Mouse (Mus musculus): ENCODE measurements at regions not wholly inside any gene's neighbourhood (a gene's known extent, or its start where the extent isn't known, plus 50 kb on each side); places are given as distances from the start of the nearest gene placed in this dataset.
"Not testable (repeated sequence)": the region's sequence is repeated elsewhere in the genome, so short reads cannot be mapped to it uniquely, and the experiment has no call there.

DNA sequence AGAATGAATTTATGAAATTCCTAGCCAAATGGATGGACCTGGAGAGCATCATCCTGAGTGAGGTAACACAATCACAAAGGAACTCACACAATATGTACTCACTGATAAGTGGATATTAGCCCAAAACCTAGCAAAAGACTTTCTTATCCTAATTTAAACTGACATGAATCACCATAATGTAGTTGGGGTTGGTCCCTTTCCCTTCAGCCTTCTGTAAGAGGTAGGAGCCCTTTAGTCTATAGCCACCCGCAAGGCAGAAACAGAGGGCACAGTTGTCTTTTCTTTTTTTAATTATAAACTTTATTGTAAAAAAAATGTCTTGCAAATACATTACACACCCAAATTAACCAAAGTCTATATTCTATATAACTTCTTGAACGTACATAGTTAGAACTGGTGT is 81.3 kb downstream of the Ogfrl1 start:
- DNase-seq, result not testable (repeated sequence)

DNA sequence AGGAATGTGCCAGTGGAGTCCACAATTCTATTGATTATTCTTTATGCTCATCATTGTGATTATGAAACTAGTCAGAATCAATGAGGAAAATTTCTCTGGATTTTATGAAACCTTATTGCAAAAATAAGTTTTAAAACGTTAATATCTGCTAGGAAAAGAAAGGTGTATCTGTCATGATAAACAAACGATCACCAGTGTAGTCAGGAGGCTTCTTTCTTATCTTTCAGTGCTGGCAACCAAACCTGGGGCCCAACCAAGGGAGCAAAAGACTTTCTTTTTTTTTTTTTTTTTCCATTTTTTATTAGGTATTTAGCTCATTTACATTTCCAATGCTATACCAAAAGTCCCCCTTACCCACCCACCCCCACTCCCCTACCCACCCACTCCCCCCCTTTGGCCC is 82.7 kb downstream of the Ogfrl1 start:
- intact Hi-C loops (cut with DNase I); DNase-seq: not testable (repeated sequence)

More for the DNA sequence above, 81.3 kb downstream of the Ogfrl1 start:
- intact Hi-C loops (cut with DNase I), result not testable (repeated sequence)

DNA sequence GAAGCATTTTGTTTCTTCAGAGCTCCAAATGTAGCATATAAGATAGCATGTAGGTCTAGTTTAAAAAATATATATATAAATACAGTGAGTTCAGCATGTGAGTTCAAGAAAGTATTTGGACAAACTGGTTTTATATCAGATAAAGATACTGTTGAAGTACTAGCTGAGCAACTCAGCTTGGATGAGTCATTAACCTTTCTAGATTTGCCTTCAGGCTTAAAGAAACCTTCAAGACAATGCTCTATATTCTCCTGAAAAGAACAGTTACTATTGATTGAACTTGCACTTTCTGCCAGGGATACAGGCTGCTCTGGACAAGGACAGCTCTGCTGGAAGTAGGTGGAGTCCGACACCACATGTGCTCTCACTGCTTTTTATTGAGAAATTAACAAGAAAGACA is 104.9 kb downstream of the Ogfrl1 start:
- DNase-seq, result no peak
- intact Hi-C loops (cut with DNase I), result no loop called here

DNA sequence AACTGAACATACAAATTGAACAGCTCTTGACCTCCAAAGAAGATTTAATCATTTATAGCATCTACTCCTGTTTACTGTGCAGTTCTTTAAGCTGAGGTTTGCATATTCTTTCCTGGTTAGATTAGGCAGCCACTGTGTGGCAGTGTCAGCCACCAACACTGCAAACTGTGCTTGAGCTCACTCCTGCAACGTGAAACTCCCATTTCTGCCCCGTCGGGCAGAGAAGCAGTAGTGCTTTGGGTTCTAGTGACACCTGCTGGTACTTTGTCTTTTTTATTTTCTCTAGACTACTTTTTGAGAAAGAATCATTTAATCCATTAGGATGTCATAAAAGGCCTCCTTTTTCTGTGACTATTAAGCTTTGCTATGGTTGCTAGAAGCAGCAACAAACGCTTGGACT is 110.8 kb downstream of the Ogfrl1 start:
- intact Hi-C loops (cut with DNase I), result loop anchor here (5.0 to 10.0 kb wide), 5 partner anchors 84 to 682 kb away; no protein-coding TSS in a partner anchor
- DNase-seq, result peak; percentile 55 to 64

DNA sequence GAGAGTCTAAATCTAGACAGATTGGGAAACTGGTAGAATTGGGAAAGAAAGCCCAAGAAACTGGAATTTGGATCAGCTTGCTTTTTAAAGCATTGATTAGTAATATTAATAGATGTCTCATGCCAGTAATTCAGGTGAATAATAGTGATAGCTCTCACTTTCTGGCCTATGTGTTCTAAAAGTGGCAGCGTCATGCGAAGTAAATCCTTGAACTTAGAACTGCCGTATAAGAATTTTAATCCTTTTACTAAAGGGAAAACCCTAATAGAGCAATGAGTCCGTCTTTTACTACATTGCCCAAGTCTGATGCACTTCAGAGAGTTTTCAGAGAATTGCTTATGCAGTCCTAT is 114.7 kb downstream of the Ogfrl1 start:
- intact Hi-C loops (cut with DNase I), result loop anchor here (10.0 kb wide), 2 partner anchors 218 to 678 kb away; no protein-coding TSS in a partner anchor
- no peak for DNase-seq

DNA sequence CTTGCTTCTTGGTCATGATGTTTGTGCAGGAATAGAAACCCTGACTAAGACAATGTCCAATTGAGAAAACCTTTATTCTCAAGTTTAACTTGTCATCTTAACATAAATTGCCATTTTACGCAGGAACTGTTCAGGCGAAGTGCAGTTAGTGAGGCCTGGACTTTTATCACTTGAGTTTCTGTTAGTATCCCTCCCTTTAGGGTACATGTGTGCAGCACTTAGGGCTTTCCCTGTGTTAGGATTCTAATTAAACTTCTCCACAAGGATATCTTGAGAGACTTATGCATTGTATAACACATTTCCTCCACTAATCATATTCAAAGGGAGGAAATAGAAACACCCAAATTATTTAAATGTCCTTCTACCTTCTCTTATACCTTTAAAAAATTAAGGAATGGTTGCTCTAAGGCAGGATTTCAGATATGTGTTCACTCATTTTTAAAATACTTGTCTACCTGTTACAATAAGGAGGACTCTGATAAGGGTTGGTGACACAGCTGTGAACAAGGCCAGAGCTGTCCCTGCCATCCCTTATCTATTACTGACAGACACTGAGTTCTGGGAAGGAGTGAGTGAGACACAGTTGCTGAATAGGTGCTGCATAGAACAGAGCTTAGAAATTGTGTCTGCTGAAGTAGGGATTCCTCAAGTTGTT is 115.2 kb downstream of the Ogfrl1 start:
- intact Hi-C loops (cut with DNase I), result loop anchor here (10.0 kb wide), 2 partner anchors 218 to 678 kb away; no protein-coding TSS in a partner anchor
- DNase-seq, result no peak

DNA sequence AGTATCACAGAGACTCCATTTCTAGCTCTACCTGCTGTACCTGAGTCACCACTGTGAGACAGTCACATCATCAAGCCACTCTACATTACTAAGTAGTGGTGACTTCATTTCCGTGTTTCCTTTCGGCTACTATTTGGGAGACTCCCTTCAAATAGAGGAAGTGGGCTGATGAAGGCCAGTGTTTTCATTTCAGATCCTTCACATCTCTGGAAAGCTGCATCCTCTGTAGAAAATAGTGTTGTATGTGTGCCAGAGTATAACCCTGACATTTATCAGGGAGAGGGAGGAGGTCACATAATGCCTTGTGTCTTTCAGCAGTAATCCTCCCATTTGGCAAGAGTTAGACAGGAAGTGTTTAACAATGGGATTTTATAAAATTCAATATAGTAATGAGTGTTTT is 117.7 kb downstream of the Ogfrl1 start:
- peak; percentile 32 to 38 for DNase-seq
- intact Hi-C loops (cut with DNase I), result loop anchor here (10.0 kb wide), 2 partner anchors 215 to 675 kb away; no protein-coding TSS in a partner anchor

DNA sequence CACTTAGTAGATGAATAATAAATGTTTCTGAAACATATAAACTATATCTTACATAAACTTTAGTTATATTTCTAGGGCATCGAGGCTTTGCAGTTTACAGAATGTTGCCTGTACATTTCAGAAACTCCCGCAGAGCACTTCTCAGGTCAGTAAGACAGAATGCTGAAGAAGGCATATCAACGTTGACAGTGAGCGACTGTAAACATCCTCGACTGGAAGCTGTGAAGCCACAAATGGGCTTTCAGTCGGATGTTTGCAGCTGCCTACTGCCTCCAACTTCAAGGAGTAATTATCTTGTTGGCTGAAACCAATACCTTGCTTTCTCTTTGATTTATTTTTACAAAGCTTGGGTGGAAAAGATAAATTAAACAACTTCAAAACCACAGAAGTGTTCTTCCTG is 125.5 kb downstream of the Ogfrl1 start:
- DNase-seq, result no peak
- intact Hi-C loops (cut with DNase I), result loop anchor here (2.0 kb wide), 1 partner anchor 15 kb away; no protein-coding TSS in a partner anchor

DNA sequence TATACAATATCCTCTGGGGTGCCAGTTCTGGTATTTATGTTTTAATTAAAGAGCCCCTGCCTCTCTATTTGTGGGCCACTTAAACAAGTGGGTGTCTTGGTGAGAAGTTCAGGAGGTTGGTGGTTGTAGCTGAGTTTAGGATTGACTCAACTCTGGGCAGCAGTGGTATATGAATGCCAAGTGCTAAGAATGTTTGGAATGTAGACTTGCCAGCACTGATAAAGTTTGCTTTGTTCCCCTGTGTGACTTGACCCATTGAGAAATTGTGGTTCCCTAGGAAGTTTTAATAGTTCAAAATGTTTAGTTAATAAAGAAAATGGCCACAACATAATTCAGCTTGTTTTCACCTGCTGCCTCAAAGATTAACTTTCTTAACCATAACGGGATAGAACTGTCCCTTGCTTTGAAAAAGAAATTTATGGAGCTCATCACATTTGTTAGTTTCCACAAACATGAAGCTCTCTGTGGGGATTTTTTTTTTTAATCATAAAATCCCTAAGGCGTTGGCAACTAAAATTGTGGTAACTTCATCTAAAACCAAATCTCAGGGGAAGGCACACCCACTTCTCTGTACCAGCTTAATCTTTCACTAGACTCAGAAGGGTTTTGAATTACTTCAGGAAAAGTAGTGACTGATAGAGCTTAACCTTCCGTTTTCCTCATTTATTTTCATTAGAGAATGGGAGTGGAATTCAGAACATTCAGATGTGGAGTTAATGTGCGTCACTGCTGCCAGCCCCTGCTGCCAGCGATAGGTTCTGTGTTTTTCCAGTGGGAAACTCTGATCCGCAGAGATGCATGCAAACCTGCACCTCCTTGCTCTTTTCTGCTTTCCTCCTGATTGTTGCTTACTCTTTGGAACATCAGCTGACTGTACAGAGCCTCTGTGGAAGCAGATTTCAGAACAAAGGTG is 126.4 kb downstream of the Ogfrl1 start:
- intact Hi-C loops (cut with DNase I), result no loop called here

DNA sequence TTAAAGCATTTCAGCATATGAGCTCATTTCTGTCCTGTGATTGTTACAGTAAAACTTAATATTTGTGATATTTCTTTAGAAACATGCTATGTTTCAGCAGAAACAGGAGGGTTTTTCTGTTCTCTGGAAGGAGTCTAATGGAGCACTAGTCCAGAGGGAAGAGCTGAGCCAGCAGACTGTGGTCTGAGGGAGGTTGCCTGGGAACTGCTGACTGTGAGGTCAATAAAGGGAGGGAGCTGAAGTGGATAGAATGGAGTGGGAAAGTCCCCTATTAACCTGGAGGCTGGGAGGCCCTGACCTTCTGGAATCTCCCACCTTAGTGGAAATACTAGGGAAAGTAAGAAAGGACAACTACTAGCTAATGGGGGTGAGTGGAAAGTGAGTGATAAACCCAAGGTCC is 129.5 kb downstream of the Ogfrl1 start:
- intact Hi-C loops (cut with DNase I), result no loop called here
- DNase-seq, result no peak

More for the DNA sequence above, 126.4 kb downstream of the Ogfrl1 start:
- peak; percentile 38 to 41 for DNase-seq

DNA sequence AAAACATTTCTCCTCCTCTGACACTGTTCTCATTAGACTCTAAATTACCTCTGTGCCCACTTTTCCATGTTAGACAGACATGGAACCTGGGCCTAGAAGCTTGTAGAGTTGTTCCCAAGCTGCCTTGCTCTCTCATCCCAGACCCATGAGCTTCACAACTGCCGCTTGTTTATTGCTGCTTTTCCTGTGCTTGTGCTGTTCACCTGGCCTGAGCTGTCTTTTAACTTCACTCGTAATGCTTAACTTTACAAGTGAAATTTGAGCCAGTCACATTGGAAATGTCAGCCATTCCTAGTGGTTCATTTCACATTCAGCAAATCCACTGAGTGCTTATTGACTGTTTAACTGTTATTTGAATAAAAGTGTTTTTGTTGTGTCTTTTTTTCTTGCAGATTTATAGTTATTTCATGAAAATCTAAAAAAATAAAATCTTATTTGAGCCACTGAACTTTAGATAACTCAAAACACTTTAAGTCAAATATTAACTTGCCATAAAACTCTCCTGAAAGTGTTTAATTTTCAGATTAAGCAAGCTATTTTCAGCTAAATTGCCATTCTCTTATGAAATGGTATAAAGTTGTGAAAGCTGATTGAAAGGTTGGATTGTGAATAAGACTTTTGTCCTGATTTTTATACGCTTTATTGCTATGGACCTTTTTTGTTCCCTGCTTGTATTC is 131.9 kb downstream of the Ogfrl1 start:
- intact Hi-C loops (cut with DNase I), result no loop called here
- DNase-seq, result no peak

DNA sequence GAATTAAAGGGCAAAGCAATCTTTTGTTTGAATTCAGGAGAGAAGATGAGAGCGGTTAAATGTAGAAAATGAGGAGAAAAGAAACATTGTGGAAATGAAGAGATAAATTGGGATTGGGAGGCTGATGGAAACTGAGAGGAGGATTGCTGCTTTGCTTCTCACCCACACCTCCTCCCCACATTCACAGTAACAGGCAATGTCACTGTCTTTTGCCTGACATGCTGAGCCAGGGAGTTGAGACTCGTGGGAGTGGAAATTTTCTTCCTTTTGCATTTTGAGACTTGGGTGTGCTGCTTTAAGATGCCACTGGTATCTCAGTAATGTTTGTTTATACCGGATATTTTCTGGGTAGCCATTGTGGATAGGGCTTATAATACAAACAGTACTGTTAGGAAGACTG is 133.3 kb downstream of the Ogfrl1 start:
- intact Hi-C loops (cut with DNase I), result no loop called here
- no peak for DNase-seq

DNA sequence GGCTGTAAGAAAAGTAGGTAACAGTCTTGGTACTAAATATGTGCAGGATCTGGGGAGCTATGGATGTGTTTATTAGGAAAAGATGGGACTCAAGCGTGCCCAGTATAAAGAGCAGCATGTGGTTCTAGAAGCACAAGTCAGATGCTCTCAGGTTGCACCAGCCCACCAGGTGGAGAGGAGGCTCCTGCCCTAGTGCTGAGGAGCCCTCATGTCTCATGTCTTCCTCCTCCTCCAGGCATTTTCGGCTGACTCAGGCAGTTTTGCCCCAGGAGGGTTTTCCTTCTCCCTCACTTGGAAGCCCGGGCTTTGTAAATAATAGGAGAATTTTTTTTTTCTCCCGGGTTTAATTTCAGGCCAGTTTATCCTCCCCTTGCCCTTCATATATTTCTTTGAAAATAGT is 133.8 kb downstream of the Ogfrl1 start:
- DNase-seq, result no peak
- intact Hi-C loops (cut with DNase I), result no loop called here

DNA sequence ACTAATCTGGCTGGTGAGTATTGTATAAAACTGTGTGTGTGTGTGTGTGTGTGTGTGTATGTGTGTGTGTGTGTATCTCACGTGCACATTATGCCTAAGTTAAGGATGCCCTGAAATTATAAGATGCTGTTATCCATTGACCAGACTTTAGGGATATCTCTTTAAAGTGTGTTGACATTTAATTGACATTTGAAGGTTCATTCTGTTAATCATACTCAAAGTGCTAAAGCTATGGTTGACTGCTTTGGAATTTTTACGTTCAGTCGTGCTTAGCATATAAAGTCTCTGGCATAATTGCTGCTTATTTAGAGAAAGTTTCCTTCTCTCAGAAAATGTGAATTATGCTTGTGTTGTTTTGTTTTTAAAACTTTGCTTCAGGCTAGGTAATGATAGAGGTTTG is 135.9 kb downstream of the Ogfrl1 start:
- intact Hi-C loops (cut with DNase I), result no loop called here
- no peak for DNase-seq

DNA sequence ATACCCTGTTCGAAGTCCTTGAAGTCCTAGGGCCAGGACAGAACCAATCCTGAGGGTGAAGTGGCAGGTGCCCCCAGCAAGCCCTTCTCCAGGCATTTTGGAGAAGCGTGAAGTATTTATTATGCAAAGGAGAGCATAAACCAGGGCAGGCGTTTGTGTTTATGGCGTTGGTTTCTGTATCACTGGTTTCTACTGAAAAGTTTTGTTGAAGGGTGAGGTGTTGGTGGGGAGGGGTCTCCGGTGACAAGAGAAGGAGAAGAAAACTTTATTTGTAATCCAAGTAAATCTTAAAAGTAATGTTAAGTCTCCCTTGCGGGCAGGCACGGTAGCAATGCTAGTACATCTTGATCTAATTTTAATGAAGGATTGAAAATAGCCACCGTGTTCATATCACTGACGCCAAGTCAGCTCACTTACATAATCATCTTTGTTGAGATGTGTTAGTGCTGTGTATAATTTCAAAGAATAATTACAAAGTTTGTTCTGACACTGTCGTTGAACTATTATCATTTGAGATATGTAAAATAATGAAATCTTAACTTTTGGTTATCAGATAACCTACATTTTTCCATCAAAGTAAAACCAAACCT is 140.2 kb downstream of the Ogfrl1 start:
- no peak for DNase-seq
- intact Hi-C loops (cut with DNase I), result loop anchor here (2.0 to 5.0 kb wide), 3 partner anchors 15 to 70 kb away; no protein-coding TSS in a partner anchor

DNA sequence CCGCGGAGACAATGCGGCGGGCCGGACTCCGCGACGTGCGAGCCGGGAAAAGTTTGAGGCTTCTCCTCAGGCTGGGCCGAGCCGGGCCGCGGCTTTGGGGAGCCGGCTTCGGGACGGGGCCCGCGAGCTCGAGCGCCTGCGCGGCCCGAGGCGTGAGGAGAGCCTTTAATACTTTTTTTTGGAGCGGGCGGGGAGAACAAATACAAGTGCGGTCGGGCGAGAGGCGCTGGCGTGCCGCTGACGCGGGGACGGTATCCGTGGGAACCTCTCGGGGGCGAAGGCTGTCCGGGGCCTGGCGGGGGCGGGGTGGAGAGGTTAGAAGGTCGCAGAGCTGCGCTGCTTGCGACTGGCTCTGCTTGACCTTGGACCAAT is 141.0 kb downstream of the Ogfrl1 start:
- intact Hi-C loops (cut with DNase I), result loop anchor here (2.0 to 5.0 kb wide), 3 partner anchors 16 to 69 kb away; no protein-coding TSS in a partner anchor
- DNase-seq, result peak; percentile 88

DNA sequence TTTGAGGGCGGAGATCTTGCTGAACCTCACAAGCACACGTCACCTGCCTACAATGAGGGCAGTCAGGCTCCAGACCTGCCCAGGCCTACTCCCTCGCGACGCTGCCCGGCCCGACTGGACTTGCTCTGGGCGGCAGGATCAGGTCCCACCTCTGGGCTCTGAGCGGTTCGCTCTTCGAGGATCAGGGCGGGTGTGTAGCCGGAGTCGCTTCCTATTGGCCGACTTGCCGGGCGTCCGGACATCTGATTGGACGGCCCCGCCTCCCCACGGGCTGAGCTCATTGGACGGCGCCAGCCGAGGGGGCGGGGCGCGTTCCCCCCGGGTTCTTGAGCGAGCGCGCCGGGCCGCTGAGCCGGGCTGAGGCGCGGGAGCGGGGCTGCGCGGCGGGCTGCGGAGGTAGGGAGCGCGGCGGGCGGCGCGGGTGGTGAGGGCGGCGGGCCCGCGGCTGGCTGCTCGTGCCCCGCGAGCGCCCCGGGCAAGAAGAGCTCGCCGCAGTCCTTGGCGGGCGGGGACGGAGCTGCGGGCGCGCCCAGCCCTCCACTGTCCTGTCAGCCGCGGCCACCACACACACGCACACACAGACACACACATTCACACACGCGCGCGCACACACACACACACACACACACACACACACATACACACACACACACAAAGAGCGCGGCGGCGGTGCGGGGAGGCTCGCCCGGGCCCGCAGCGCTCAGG is 141.5 kb downstream of the Ogfrl1 start:
- intact Hi-C loops (cut with DNase I), result loop anchor here (2.0 to 5.0 kb wide), 4 partner anchors 17 to 69 kb away; no protein-coding TSS in a partner anchor
- DNase-seq, result peak; percentile 95 to 97

DNA sequence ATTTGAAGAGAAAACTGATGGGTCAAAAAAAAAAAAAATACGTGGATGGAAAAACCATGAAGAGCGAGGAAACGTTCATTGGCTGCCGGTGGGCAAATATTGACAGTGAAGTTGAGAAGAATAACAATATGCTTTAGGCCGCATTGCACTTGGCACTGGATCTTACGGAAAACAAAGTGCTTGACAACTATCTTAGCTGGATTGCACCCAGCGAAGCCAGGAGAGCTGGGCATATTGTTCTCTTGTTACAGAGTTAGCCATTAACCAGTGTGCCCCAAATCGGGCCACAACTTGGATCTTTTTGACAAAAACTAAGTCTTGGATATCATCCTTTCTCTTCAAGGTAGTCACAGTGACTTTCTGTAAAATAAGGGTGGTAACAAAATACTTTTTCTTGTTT is 143.3 kb downstream of the Ogfrl1 start:
- no peak for DNase-seq
- intact Hi-C loops (cut with DNase I), result loop anchor here (2.0 kb wide), 1 partner anchor 51 kb away; no protein-coding TSS in a partner anchor

DNA sequence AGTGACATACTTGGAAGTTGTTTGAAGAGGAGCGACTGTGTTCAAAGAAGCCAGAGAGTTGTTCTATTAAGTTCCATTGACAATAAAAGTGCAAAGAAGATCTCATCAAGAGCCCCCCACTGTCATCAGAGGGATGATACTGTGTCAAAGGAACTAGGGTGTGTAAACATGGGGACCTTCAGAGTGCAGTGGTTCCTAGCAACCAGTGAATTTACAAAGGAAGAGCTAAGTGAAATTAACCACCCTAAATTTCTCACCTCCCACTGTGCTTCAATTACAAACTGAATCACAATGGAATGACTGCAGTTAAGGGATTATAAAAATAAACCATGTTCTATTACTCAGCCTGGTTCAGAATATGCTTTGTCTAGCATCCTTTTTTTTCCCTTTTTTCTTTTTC is 129.5 kb upstream of the 4933415F23Rik start:
- intact Hi-C loops (cut with DNase I), result no loop called here
- no peak for DNase-seq

DNA sequence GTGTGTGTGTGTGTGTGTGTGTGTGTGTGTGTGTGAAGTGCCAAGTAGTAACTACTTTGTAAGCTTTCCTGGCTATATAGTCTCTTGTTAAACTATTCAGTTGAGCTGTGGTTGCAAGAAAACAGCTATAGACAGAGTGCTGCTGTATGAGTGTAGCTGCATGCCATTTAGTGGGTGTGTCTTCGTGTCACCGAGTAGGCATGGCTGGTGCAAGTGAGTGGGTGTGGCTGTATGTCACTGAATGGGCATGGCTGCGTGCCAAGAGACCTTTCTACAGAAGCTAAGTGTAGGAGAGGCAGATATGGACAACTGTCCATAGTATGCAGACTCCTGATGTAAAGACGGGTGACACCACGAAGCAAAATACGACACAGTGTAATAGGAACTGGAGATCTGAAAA is 126.4 kb upstream of the 4933415F23Rik start:
- intact Hi-C loops (cut with DNase I), result no loop called here
- no peak for DNase-seq
